Comparison of ENCODE assay signal across 8 mouse cellular contexts in the genomic region with DNA sequence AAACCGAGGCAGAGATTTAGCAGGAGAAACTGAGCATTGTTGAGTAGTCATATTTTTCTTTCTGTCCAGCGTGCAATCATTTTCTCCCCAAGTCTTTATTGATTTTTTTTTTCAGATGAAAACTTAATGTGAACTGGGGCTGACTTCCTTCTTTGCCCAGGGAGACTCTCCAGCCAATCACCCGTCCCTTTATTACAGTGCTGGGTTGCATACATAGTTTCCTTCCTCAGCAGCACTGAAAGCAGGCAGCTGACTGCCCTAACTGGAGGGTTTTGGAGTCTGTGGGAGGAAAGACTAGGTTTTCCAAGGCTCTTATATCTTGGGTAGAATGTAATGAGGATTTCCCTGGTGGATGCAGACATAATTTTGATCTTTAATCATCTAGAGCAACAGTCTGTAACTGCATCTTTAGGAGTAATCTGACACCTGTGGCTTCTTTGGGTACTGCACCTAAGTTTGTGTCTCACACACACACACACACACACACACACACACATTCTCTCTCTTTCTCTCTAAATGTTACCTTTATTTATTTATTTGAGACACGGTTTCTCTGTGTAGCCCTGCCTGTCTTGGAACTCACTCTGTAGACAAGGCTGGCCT. TPM values are rescaled to one million over a fixed set of nuclear protein-coding genes. Genes with fewer than 3 reads are reported as not detected.
A peak's percentile ranks its signal among the peaks of the same experiment; 100 is the strongest.
DNase-seq lines count a peak whose midpoint lies in the region; ATAC-seq and TF ChIP-seq lines count a peak whose summit lies in the region.

No protein-coding gene starts in this region.

- peaks cover 4% of the 10 kb centered on the region for H3K36me3 ChIP-seq in heart, embryonic 12.5 days
- peaks cover 32% of the 10 kb centered on the region for H3K36me3 ChIP-seq in E14TG2a.4 (ENCODE audit: insufficient read depth, low read length)
- no peaks in the 10 kb centered on the region for H3K36me3 ChIP-seq in forebrain, postnatal 0 days (ENCODE audit: insufficient read depth)

- intact Hi-C loops in heart, postnatal 36 days (cut with DNase I): no loop called here

- WGBS in heart, embryonic 12.5 days: 86% methylated on average over 4 of the region's 4 CpGs
- WGBS in forebrain, postnatal 0 days: 91% methylated on average over 4 of the region's 4 CpGs

- H3K9ac ChIP-seq in heart, embryonic 12.5 days: no peak overlapping the region
- H3K9ac ChIP-seq in forebrain, postnatal 0 days: no peak overlapping the region

- no peak for ATAC-seq in heart, embryonic 12.5 days (ENCODE audit: insufficient number of reproducible peaks, low FRiP score)
- no peak for ATAC-seq in forebrain, postnatal 0 days

- peak overlapping the region; percentile 83 for H3K4me3 ChIP-seq in heart, embryonic 12.5 days
- H3K4me3 ChIP-seq in E14TG2a.4 (replicated peaks; ENCODE audit: low read length): peak overlapping the region; percentile 99
- peak overlapping the region; percentile 97 for H3K4me3 ChIP-seq in forebrain, postnatal 0 days (ENCODE audit: low read depth, low read length)

- H3K4me1 ChIP-seq in heart, embryonic 12.5 days (replicated peaks): peaks cover 24% of the 10 kb centered on the region
- peaks cover 81% of the 10 kb centered on the region for H3K4me1 ChIP-seq in E14TG2a.4 (replicated peaks; ENCODE audit: low read depth, low read length)
- H3K4me1 ChIP-seq in forebrain, postnatal 0 days (ENCODE audit: insufficient read depth): no peaks in the 10 kb centered on the region

- TF ChIP-seq CTCF in E14TG2a.4 (conservative IDR thresholded peaks at IDR 0.05; ENCODE audit: low read length): peak; percentile 22
- peak; percentile 45 for TF ChIP-seq CTCF in forebrain, postnatal 0 days (IDR thresholded peaks at IDR 0.05; ENCODE audit: low read depth)

- peak overlapping the region; percentile 94; the same call in 1 of the 2 replicates for H3K27ac ChIP-seq in heart, embryonic 12.5 days (ENCODE audit: poor library complexity, severe bottlenecking)
- no peak overlapping the region for H3K27ac ChIP-seq in forebrain, postnatal 0 days (ENCODE audit: low read depth, low read length)

- 0 out of 2 replicates have a peak, but pooled peaks cover 2% of the 10 kb centered on the region for H3K9me3 ChIP-seq in heart, embryonic 12.5 days (replicated peaks)
- no peaks in the 10 kb centered on the region for H3K9me3 ChIP-seq in E14TG2a.4 (ENCODE audit: low read length)
- no peaks in the 10 kb centered on the region for H3K9me3 ChIP-seq in forebrain, postnatal 0 days (ENCODE audit: low read length)

- no peak for DNase-seq in heart, postnatal 36 days
- no peak for DNase-seq in forebrain, postnatal 0 days
- DNase-seq in lung, postnatal 36 days: peak; percentile 21
- DNase-seq in urinary bladder, postnatal 25 days (ENCODE audit: low spot score): no peak
- DNase-seq in thymus, postnatal 36 days: no peak
- DNase-seq in layer of hippocampus, postnatal 14 days (ENCODE audit: low spot score in 2 of 2): no peak

- no peaks in the 10 kb centered on the region for H3K27me3 ChIP-seq in heart, embryonic 12.5 days (replicated peaks)
- H3K27me3 ChIP-seq in E14TG2a.4 (ENCODE audit: insufficient read depth, low read length): no peaks in the 10 kb centered on the region
- no peaks in the 10 kb centered on the region for H3K27me3 ChIP-seq in forebrain, postnatal 0 days (ENCODE audit: insufficient read depth, low read length)

- peak overlapping the region; percentile 83 for H3K4me2 ChIP-seq in heart, embryonic 12.5 days
- peak overlapping the region; percentile 69 for H3K4me2 ChIP-seq in forebrain, postnatal 0 days (ENCODE audit: low read depth)

RNA-seq across cellular contexts. Expression of gene 9530068E07Rik, which starts 1.3 kb away (rescaled TPM):
- polyA plus RNA-seq in heart, embryonic 12.5 days (2016; fragmentation: Nextera tagmentation; extraction: Ambion mirVana): 234 and 246 TPM in 2 replicates
- 10 to 100 TPM; 75.4 to 81.3 TPM for total RNA-seq in heart, postnatal 36 days (2021)
- 97.9 and 115 TPM in 2 replicates for total RNA-seq in forebrain, postnatal 0 days (2014; rRNA removed)
- polyA plus RNA-seq in forebrain, postnatal 0 days (2015; fragmentation: Nextera tagmentation; extraction: Ambion mirVana): 119 and 127 TPM in 2 replicates
- 10 to 100 TPM; 82.2 to 82.4 TPM for total RNA-seq in layer of hippocampus, postnatal 14 days (2021)

RNA-seq across cellular contexts. Expression of gene Vdac1, which starts 36.8 kb away (rescaled TPM):
- 423 and 426 TPM in 2 replicates for polyA plus RNA-seq in heart, embryonic 12.5 days (2016; fragmentation: Nextera tagmentation; extraction: Ambion mirVana)
- total RNA-seq in heart, postnatal 36 days (2021): 1,000 to 10,000 TPM; 1,074 to 1,088 TPM
- total RNA-seq in forebrain, postnatal 0 days (2014; rRNA removed): 306 and 330 TPM in 2 replicates
- 327 and 401 TPM in 2 replicates for polyA plus RNA-seq in forebrain, postnatal 0 days (2015; fragmentation: Nextera tagmentation; extraction: Ambion mirVana)
- 100 to 1,000 TPM; 564 to 569 TPM for total RNA-seq in layer of hippocampus, postnatal 14 days (2021)
